Mouse (Mus musculus) neural tube, embryonic 12.5 days (tissue): ENCODE measurements at regions not wholly inside any gene's neighbourhood (a gene's known extent, or its start where the extent isn't known, plus 50 kb on each side); places are given as distances from the start of the nearest gene placed in this dataset.

ENCODE experiments used
- ATAC-seq: fragments of 200-750 bp; cut with Nextera tagmentation; 2 replicates; pipeline ENCODE4 v1.8.0; 2017; ENCODE audit warnings: low read depth, mild to moderate bottlenecking, moderate TSS enrichment, moderate library complexity; ENCODE audit not compliant: low FRiP score
- H3K27ac ChIP-seq: fragments of 300-500 bp; sonication (generic); 2 replicates; pipeline ENCODE4 v1.5.1; 2016
- H3K27me3 ChIP-seq: fragments of 300-500 bp; sonication (generic); replicated peaks from 2 replicates; pipeline ENCODE4 v1.6.1; 2016; ENCODE audit warnings: mild to moderate bottlenecking
- H3K36me3 ChIP-seq: fragments of 300-500 bp; sonication (generic); 2 replicates; pipeline ENCODE4 v1.6.1; 2016; ENCODE audit warnings: mild to moderate bottlenecking
- H3K4me1 ChIP-seq: fragments of 300-500 bp; sonication (generic); 2 replicates; pipeline ENCODE4 v1.6.1; 2016
- H3K4me2 ChIP-seq: fragments of 300-500 bp; sonication (generic); replicated peaks from 2 replicates; pipeline ENCODE4 v1.6.1; 2016; ENCODE audit warnings: mild to moderate bottlenecking
- H3K4me3 ChIP-seq: fragments of 300-500 bp; sonication (generic); 2 replicates; pipeline ENCODE4 v1.5.1; 2016
- H3K9ac ChIP-seq: fragments of 300-500 bp; sonication (generic); 2 replicates; pipeline ENCODE4 v1.6.1; 2016; ENCODE audit warnings: mild to moderate bottlenecking
- H3K9me3 ChIP-seq: fragments of 300-500 bp; sonication (generic); 2 replicates; pipeline ENCODE4 v1.6.1; 2016; ENCODE audit warnings: mild to moderate bottlenecking
- WGBS: fragments of 180-500 bp; shearing (Covaris S2); methylation state at CpG from one replicate; pipeline ENCODE4 v1.1.7; 2016; 5-methylcytosine and 5-hydroxymethylcytosine counted together

- Histone ChIP-seq H3K27me3 (no peaks in the 10 kb centered on the region), H3K36me3 (no peaks in the 10 kb centered on the region), H3K4me3 (no peak overlapping the region), H3K9me3 (no peaks in the 10 kb centered on the region), H3K9ac (no peak overlapping the region), H3K4me1 (no peaks in the 10 kb centered on the region; the same call in 1 of the 2 replicates), H3K4me2 (no peak overlapping the region), H3K27ac (no peak overlapping the region)
- ATAC-seq = no peak
- 69% methylated on average over 12 of the region's 12 CpGs for WGBS
These were observed 134.9 kb upstream of the Ccnd2 start for GRCm38 (mm10) chr6:127286681-127287476.

DNA sequence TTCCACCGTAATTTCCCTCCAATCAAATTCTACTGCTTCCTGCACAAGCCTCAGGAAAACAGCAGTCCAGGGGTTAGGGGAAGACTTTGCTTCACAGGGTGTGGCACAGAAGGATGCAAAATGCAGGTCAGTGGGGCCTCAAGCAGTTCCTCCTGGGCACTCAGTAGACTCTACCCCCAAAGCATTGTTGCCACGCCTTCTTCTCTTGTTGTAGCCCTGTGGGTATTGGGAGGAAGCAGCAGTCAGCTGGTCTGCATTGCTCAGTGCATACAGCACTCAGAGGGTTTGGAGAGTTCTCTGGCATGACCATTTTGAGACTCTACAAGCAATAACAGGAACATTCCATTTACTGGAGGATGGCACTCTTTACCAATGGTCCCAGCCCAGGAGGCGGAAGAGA is 137.0 kb upstream of the Ccnd2 start:
- no peak overlapping the region for H3K4me3 ChIP-seq
- no peak for ATAC-seq
- WGBS = 86% methylated on average over 3 of the region's 3 CpGs
- H3K27me3 ChIP-seq = no peaks in the 10 kb centered on the region
- H3K27ac ChIP-seq = no peak overlapping the region
- no peak overlapping the region for H3K9ac ChIP-seq
- no peak overlapping the region for H3K4me2 ChIP-seq
- no peaks in the 10 kb centered on the region; the same call in 1 of the 2 replicates for H3K4me1 ChIP-seq
- H3K36me3 ChIP-seq = no peaks in the 10 kb centered on the region
- no peaks in the 10 kb centered on the region for H3K9me3 ChIP-seq

- H3K9me3 ChIP-seq = no peaks in the 10 kb centered on the region
- H3K4me2 ChIP-seq = no peak overlapping the region
- no peak for ATAC-seq
- no peaks in the 10 kb centered on the region for H3K27me3 ChIP-seq
- H3K4me3 ChIP-seq = no peak overlapping the region
- no peak overlapping the region for H3K9ac ChIP-seq
- H3K36me3 ChIP-seq = no peaks in the 10 kb centered on the region
- H3K27ac ChIP-seq = no peak overlapping the region
- H3K4me1 ChIP-seq = no peaks in the 10 kb centered on the region
- WGBS = 40% methylated on average over 7 of the region's 7 CpGs
These were observed 139.9 kb upstream of the Ccnd2 start for GRCm38 (mm10) chr6:127291937-127292336.

GRCm38 (mm10) chr6:127293829-127294228 is 141.8 kb upstream of the Ccnd2 start:
- Histone ChIP-seq H3K36me3 (no peaks in the 10 kb centered on the region), H3K4me1 (no peaks in the 10 kb centered on the region), H3K4me3 (no peak overlapping the region), H3K9me3 (no peaks in the 10 kb centered on the region), H3K27ac (no peak overlapping the region), H3K4me2 (no peak overlapping the region), H3K9ac (no peak overlapping the region), H3K27me3 (no peaks in the 10 kb centered on the region)
- ATAC-seq = no peak
- WGBS = 92% methylated on average over 2 of the region's 2 CpGs

DNA sequence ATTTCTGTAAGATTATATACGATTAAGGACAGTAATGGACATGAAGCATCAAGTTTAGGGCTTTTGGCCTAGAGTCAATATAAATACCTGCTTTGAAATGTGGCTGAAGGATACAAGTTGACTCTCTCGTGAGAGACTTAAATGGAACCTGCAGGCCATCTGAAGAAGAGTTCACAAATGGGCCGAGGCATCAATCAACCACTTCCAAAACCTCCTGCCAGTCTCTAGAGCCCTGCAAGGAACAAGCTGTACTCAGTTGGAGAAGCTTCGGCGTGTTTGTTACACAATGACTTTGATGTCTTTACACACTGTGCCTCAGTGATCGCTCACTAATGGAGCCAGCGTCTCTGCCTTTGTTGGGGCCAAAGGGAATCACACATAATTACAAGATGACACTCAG is 146.1 kb upstream of the Ccnd2 start:
- Histone ChIP-seq H3K9ac (no peak overlapping the region), H3K4me1 (no peaks in the 10 kb centered on the region), H3K27ac (no peak overlapping the region), H3K27me3 (no peaks in the 10 kb centered on the region), H3K36me3 (no peaks in the 10 kb centered on the region), H3K4me2 (no peak overlapping the region), H3K4me3 (no peak overlapping the region), H3K9me3 (no peaks in the 10 kb centered on the region)
- WGBS = 47% methylated on average over 7 of the region's 7 CpGs
- ATAC-seq = no peak

GRCm38 (mm10) chr6:127311192-127312054 is 135.2 kb upstream of the Parp11 start:
- ATAC-seq = no peak
- 90% methylated on average over 9 of the region's 9 CpGs for WGBS
- no peak overlapping the region for H3K9ac ChIP-seq

GRCm38 (mm10) chr6:127317309-127317708 is 129.3 kb upstream of the Parp11 start:
- WGBS = 48% methylated on average over 1 of the region's 1 CpGs

More at GRCm38 (mm10) chr6:127311192-127312054, 135.2 kb upstream of the Parp11 start:
- Histone ChIP-seq H3K4me3 (no peak overlapping the region), H3K27ac (no peak overlapping the region), H3K36me3 (no peaks in the 10 kb centered on the region), H3K27me3 (no peaks in the 10 kb centered on the region), H3K9me3 (no peaks in the 10 kb centered on the region), H3K4me2 (no peak overlapping the region), H3K4me1 (no peaks in the 10 kb centered on the region)

DNA sequence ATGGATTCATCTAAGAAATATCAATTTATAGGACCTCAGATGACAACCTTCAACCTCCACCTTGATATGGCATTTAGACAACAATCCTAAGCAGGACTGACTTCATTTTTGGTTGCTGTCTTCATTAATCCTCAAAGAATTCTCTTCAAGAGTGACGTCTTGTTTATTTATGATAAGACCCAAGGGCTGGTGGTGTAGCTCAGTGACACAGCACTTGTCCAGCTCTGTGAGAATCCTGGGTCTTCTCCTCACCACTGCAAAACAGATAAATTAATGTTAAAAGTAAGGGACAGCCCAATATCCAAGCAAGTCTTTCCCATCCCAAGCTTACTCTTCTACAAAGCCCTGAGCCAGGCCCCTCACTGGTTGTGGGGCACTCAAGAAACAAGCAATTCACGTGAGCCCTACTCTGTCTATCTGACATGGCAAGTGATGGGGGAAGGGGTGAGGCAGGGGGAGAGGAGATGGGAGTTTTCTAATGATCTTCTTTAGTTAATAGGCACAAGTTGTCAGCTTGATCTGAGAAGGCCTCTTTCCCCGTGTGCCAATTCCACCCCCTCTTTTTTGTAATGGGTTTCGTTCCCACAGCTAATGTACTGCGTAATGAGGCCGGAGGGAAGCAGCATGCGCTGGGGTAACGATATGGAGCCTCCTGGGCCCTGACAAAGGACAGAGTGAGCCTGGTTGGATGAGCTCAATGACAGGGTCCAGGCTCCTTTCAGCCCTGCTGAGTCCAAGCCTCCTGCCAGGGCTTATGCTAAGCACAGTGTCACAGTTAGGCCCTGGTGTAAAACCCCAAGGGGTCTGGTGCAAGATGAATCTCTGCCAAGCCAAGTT is 127.7 kb upstream of the Parp11 start:
- H3K9ac ChIP-seq = no peak overlapping the region
- no peaks in the 10 kb centered on the region for H3K36me3 ChIP-seq
- no peaks in the 10 kb centered on the region for H3K27me3 ChIP-seq
- no peaks in the 10 kb centered on the region for H3K9me3 ChIP-seq
- ATAC-seq = no peak
- H3K27ac ChIP-seq = no peak overlapping the region
- no peaks in the 10 kb centered on the region for H3K4me1 ChIP-seq
- no peak overlapping the region for H3K4me3 ChIP-seq
- H3K4me2 ChIP-seq = no peak overlapping the region
- 39% methylated on average over 8 of the region's 8 CpGs for WGBS

More at GRCm38 (mm10) chr6:127317309-127317708, 129.3 kb upstream of the Parp11 start:
- Histone ChIP-seq H3K27ac (no peak overlapping the region), H3K36me3 (no peaks in the 10 kb centered on the region), H3K9ac (no peak overlapping the region), H3K4me3 (no peak overlapping the region), H3K27me3 (no peaks in the 10 kb centered on the region), H3K9me3 (no peaks in the 10 kb centered on the region), H3K4me2 (no peak overlapping the region), H3K4me1 (no peaks in the 10 kb centered on the region)
- ATAC-seq = no peak

DNA sequence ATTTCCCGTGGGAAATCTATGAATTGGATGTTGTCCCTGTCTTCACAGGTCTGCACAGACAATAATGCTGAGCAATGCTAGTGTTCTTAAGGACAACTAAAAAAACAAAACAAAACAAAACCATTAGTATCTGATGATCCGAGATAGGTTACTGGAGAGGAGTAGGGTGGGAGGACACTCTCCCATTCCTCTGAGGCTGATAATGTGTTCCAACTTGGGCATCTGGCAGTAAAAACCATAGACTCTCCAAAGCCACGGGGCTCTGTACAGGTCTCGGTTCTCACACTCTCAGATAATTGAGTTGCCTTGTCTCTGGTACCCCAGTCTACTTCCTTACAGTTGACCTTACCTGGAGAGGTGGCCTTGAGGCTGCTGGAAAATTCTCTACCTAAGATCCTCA is 126.0 kb upstream of the Parp11 start:
- H3K4me1 ChIP-seq = peaks cover 4% of the 10 kb centered on the region
- no peak overlapping the region for H3K4me3 ChIP-seq
- WGBS = 87% methylated on average over 4 of the region's 4 CpGs
- H3K9ac ChIP-seq = no peak overlapping the region
- H3K9me3 ChIP-seq = no peaks in the 10 kb centered on the region
- H3K27ac ChIP-seq = no peak overlapping the region
- no peak for ATAC-seq
- no peaks in the 10 kb centered on the region for H3K36me3 ChIP-seq
- no peaks in the 10 kb centered on the region for H3K27me3 ChIP-seq
- H3K4me2 ChIP-seq = no peak overlapping the region

GRCm38 (mm10) chr6:127321031-127321430 is 125.6 kb upstream of the Parp11 start:
- no peak overlapping the region for H3K27ac ChIP-seq

GRCm38 (mm10) chr6:127322398-127322797 is 124.2 kb upstream of the Parp11 start:
- Histone ChIP-seq H3K27me3 (no peaks in the 10 kb centered on the region), H3K4me3 (no peak overlapping the region), H3K9ac (no peak overlapping the region), H3K9me3 (no peaks in the 10 kb centered on the region), H3K4me1 (peaks cover 4% of the 10 kb centered on the region), H3K27ac (no peak overlapping the region), H3K4me2 (no peak overlapping the region), H3K36me3 (no peaks in the 10 kb centered on the region)
- no peak for ATAC-seq
- 84% methylated on average over 7 of the region's 7 CpGs for WGBS

More at GRCm38 (mm10) chr6:127321031-127321430, 125.6 kb upstream of the Parp11 start:
- H3K9me3 ChIP-seq = no peaks in the 10 kb centered on the region
- peaks cover 4% of the 10 kb centered on the region for H3K4me1 ChIP-seq
- ATAC-seq = no peak
- H3K36me3 ChIP-seq = no peaks in the 10 kb centered on the region
- no peaks in the 10 kb centered on the region for H3K27me3 ChIP-seq
- WGBS = 95% methylated on average over 3 of the region's 3 CpGs
- H3K4me3 ChIP-seq = no peak overlapping the region
- no peak overlapping the region for H3K9ac ChIP-seq
- no peak overlapping the region for H3K4me2 ChIP-seq

DNA sequence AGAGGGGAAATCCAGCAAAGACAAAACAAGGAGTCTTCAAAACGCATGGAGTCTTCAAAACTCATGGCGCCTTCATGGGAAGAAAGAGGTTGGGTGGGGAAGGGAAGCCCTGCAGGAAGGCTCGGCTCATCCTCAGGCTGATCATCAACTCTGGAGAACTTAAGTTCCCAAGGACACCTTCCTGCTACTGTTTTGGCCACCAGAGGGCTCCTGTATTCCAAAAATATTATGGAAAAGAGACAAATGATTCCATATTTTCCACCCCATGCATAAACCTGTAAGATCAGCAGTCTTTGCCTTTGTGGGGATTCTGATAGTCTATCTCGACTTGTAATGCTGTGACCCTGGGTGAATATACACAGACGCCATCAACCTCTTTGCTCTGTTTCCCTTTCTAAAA is 121.7 kb upstream of the Parp11 start:
- 59% methylated on average over 5 of the region's 5 CpGs for WGBS
- H3K27me3 ChIP-seq = no peaks in the 10 kb centered on the region
- H3K9ac ChIP-seq = no peak overlapping the region
- H3K4me1 ChIP-seq = peaks cover 16% of the 10 kb centered on the region
- ATAC-seq = no peak
- no peak overlapping the region for H3K4me2 ChIP-seq
- H3K36me3 ChIP-seq = no peaks in the 10 kb centered on the region
- H3K27ac ChIP-seq = no peak overlapping the region
- no peak overlapping the region for H3K4me3 ChIP-seq
- no peaks in the 10 kb centered on the region for H3K9me3 ChIP-seq
